Mouse (Mus musculus): ENCODE data around the gene Tmem108. TPM values are rescaled to one million over a fixed set of nuclear protein-coding genes. Genes with fewer than 3 reads are reported as not detected.
A peak's percentile ranks its signal among the peaks of the same experiment; 100 is the strongest.

The Tmem108 gene
- polyA plus RNA-seq, 1 experiment from 2014 or later, result 38.0 TPM

DNA sequence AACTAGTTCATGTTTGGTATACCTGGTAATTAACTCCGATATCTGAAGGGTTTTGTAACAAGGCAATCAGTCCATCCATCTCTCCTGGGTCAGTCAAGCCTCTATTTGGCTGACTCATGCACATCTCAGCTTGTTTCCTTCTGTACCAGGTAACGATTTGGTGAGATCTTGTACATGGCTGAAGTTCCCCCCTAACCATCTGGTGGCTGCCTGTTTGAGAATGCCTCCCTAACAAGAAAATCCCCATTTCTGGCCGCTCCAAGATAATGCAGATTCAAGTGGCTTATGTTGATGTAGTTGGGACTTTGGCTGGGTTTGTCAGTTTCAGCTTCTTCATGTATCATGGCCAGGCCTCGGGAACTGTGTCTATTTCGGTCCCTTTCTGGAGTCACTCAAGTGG is 170.8 kb downstream of the Tmem108 start:
- H3K4me3 ChIP-seq (ENCODE audit: low read depth, low read length), result no peak overlapping the region
- no peaks in the 10 kb centered on the region for H3K27me3 ChIP-seq (ENCODE audit: control insufficient read depth, insufficient read depth, low read length)
- H3K36me3 ChIP-seq (ENCODE audit: control insufficient read depth, insufficient read depth, low read length), result no peaks in the 10 kb centered on the region
- ATAC-seq (ENCODE audit: low read depth), result no peak
- WGBS, result 91% methylated on average over 5 of the region's 5 CpGs
- H3K9ac ChIP-seq (replicated peaks; ENCODE audit: low read depth, low read length), result no peak overlapping the region
- no peaks in the 10 kb centered on the region for H3K9me3 ChIP-seq (ENCODE audit: control insufficient read depth, low read length)
- no peak overlapping the region for H3K4me2 ChIP-seq (ENCODE audit: low read depth, low read length)
- no peak overlapping the region for H3K27ac ChIP-seq (ENCODE audit: low read depth, low read length)
- peaks cover 12% of the 10 kb centered on the region; the same call in 1 of the 2 replicates for H3K4me1 ChIP-seq (ENCODE audit: control insufficient read depth, insufficient read depth, low read length)

DNA sequence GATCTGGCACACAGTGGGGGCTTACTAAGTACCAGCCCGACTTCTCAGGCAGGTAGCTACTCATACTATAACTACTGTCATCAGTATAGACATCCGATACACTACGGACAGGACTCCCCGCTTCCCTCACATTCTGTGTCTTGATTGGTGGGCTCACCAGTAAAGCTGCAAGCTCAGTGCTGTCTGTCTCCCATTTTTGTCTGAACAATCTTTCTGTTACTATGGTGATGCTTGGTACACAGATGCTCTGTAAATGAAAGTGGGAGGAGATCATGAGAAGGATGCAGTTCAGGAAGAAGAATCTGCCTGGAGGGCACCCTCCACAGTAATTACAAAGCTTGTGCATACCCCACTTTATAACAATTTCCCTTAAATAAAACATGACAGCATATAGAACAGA is 176.8 kb downstream of the Tmem108 start:
- ATAC-seq (ENCODE audit: low read depth), result peak; percentile 78
- 58% methylated on average over 4 of the region's 4 CpGs for WGBS
- H3K4me3 ChIP-seq (ENCODE audit: low read depth, low read length), result no peak overlapping the region
- H3K4me2 ChIP-seq (ENCODE audit: low read depth, low read length), result no peak overlapping the region
- H3K9ac ChIP-seq (replicated peaks; ENCODE audit: low read depth, low read length), result no peak overlapping the region
- no peaks in the 10 kb centered on the region for H3K36me3 ChIP-seq (ENCODE audit: control insufficient read depth, insufficient read depth, low read length)
- no peaks in the 10 kb centered on the region for H3K9me3 ChIP-seq (ENCODE audit: control insufficient read depth, low read length)
- no peak overlapping the region for H3K27ac ChIP-seq (ENCODE audit: low read depth, low read length)
- 0 out of 2 replicates have a peak, but pooled peaks cover 3% of the 10 kb centered on the region for H3K4me1 ChIP-seq (ENCODE audit: control insufficient read depth, insufficient read depth, low read length)
- H3K27me3 ChIP-seq (ENCODE audit: control insufficient read depth, insufficient read depth, low read length), result no peaks in the 10 kb centered on the region

DNA sequence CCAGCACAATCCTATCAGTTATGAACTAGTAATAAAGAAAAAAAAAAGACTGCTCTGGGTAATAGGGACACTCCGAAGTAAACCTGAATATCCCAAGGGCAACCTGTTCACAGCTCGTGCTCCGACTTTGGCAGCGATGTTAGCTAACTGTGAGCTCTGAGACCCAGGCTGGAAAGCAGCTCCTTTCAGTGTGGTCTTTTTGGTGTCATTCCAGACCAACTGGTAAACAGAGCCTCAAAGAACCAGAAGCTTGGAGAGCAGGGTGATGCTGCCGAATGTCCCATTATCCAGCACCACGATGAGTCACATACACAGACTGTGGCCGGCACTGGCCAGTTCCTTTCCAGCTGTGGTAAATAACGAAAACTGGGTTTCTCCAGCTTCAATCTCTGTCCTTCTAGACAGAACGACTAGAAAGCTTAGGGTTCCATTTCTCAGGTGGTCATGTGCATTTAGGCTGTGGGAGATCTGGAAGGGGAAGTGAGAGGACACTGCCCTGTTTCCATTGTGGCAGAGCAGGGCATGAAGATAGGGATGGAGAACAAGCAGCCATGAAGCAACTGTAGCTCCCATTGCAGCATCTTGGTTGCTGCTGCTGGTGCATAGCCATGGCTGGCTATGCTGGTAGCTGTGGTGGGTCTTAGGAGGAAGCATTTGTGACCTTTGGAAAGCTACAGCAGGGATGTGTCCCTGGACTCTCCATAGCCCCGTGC is 179.2 kb downstream of the Tmem108 start:
- no peaks in the 10 kb centered on the region for H3K27me3 ChIP-seq (ENCODE audit: control insufficient read depth, insufficient read depth, low read length)
- H3K4me1 ChIP-seq (ENCODE audit: control insufficient read depth, insufficient read depth, low read length), result 0 out of 2 replicates have a peak, but pooled peaks cover 3% of the 10 kb centered on the region
- ATAC-seq (ENCODE audit: low read depth), result no peak
- WGBS, result 93% methylated on average over 10 of the region's 10 CpGs
- H3K36me3 ChIP-seq (ENCODE audit: control insufficient read depth, insufficient read depth, low read length), result no peaks in the 10 kb centered on the region
- H3K9ac ChIP-seq (replicated peaks; ENCODE audit: low read depth, low read length), result no peak overlapping the region
- H3K27ac ChIP-seq (ENCODE audit: low read depth, low read length), result no peak overlapping the region
- H3K9me3 ChIP-seq (ENCODE audit: control insufficient read depth, low read length), result no peaks in the 10 kb centered on the region
- no peak overlapping the region for H3K4me3 ChIP-seq (ENCODE audit: low read depth, low read length)
- H3K4me2 ChIP-seq (ENCODE audit: low read depth, low read length), result no peak overlapping the region

DNA sequence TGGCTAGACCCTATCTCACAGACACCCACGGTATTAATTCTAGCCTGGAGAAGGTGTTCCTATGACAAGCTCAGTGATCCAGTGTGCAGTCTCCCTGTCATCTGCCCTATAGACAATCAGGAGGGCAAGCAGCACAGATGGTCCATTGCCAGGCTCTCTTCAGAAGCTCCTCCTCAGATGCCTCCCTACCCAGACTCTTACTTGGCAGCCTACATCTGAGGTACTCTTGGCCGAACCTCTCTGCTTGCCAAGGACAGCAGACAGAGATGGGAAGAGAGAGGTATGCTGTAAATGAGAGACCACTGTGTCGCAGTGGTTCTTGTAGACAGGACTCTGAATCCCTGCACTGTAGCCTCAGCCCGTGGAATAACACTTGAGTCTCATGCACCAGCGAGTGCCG is 181.0 kb downstream of the Tmem108 start:
- Histone ChIP-seq H3K4me1 (ENCODE audit: control insufficient read depth, insufficient read depth, low read length) (0 out of 2 replicates have a peak, but pooled peaks cover 3% of the 10 kb centered on the region), H3K27ac (ENCODE audit: low read depth, low read length) (no peak overlapping the region), H3K4me2 (ENCODE audit: low read depth, low read length) (no peak overlapping the region), H3K27me3 (ENCODE audit: control insufficient read depth, insufficient read depth, low read length) (no peaks in the 10 kb centered on the region), H3K9me3 (ENCODE audit: control insufficient read depth, low read length) (no peaks in the 10 kb centered on the region), H3K4me3 (ENCODE audit: low read depth, low read length) (no peak overlapping the region), H3K36me3 (ENCODE audit: control insufficient read depth, insufficient read depth, low read length) (no peaks in the 10 kb centered on the region), H3K9ac (replicated peaks; ENCODE audit: low read depth, low read length) (no peak overlapping the region)
- WGBS, result 93% methylated on average over 6 of the region's 6 CpGs
- no peak for ATAC-seq (ENCODE audit: low read depth)

DNA sequence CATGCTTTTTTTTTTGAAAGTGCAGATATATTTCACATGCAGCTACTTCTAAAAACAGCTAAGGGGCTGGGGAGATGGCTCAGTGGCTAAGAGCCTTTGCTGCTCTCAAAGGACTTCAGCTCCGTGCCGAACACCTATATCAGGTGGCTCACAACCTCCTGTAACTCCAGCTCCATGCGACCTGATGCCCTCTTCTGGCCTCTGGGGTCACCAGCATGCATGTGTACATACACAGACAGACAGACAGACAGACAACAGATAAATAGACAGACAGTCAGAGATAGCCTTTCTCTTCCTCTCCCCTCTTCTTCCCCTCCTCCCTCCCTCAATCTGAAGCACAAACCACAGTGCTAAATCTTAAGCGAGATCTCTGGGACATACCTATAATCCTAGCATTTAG is 181.5 kb downstream of the Tmem108 start:
- Histone ChIP-seq H3K9me3 (ENCODE audit: control insufficient read depth, low read length) (no peaks in the 10 kb centered on the region), H3K36me3 (ENCODE audit: control insufficient read depth, insufficient read depth, low read length) (no peaks in the 10 kb centered on the region), H3K27ac (ENCODE audit: low read depth, low read length) (no peak overlapping the region), H3K4me1 (ENCODE audit: control insufficient read depth, insufficient read depth, low read length) (peaks cover 5% of the 10 kb centered on the region; the same call in 1 of the 2 replicates), H3K9ac (replicated peaks; ENCODE audit: low read depth, low read length) (no peak overlapping the region), H3K4me2 (ENCODE audit: low read depth, low read length) (no peak overlapping the region), H3K27me3 (ENCODE audit: control insufficient read depth, insufficient read depth, low read length) (no peaks in the 10 kb centered on the region), H3K4me3 (ENCODE audit: low read depth, low read length) (no peak overlapping the region)
- WGBS, result 91% methylated on average over 4 of the region's 4 CpGs
- ATAC-seq (ENCODE audit: low read depth), result no peak

DNA sequence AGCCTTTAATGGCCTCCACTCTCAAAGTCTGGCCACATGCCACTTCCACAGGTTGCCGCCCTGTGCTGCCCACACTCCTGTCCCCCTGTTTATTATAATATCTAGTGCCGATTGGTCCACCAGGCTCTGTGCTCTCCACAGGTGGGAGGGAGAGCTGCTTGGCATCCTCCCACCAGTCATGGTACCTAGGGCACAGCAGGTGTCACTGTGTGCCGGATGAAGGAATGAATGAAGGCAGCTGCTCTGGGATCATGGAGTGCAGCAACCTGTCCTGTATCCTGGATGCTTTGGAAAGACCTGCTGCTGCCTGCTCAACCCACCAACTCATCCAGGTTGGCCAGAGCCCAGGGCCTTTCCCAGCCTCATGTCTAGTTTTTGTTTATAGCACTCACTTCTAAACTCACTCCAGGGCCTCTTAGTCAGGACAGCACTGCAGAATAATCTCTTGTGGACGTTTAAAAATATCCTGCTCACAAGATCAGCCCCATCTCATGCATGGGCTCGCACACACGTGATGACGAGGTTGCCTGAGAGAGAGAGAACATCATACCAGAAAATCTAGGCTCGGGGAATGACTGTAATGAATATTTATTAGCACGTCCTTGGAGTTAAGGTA is 182.1 kb downstream of the Tmem108 start:
- Histone ChIP-seq H3K9me3 (ENCODE audit: control insufficient read depth, low read length) (no peaks in the 10 kb centered on the region), H3K27ac (ENCODE audit: low read depth, low read length) (no peak overlapping the region), H3K27me3 (ENCODE audit: control insufficient read depth, insufficient read depth, low read length) (no peaks in the 10 kb centered on the region), H3K36me3 (ENCODE audit: control insufficient read depth, insufficient read depth, low read length) (no peaks in the 10 kb centered on the region), H3K4me2 (ENCODE audit: low read depth, low read length) (no peak overlapping the region), H3K9ac (replicated peaks; ENCODE audit: low read depth, low read length) (no peak overlapping the region), H3K4me1 (ENCODE audit: control insufficient read depth, insufficient read depth, low read length) (peaks cover 10% of the 10 kb centered on the region; the same call in 1 of the 2 replicates), H3K4me3 (ENCODE audit: low read depth, low read length) (no peak overlapping the region)
- ATAC-seq (ENCODE audit: low read depth), result no peak
- WGBS, result 76% methylated on average over 9 of the region's 9 CpGs

DNA sequence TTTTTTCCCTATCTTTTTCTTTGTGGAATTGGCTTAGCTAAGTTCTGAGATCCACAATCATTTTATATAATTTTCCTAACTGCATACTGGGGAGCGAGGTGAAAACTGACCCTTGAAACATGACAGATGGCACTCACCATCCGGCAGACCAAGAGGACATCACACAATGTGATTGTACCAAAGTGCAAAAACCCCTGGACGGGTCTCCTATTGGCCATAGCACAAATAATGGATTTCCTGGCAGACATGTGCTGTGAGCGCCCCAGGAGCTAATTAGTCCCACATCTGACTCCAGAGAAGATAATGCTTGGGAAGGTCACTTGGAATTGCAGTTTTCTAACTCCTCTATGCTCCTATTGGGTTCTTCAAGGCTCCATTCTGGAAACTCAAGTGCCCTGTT is 183.9 kb downstream of the Tmem108 start:
- Histone ChIP-seq H3K27me3 (ENCODE audit: control insufficient read depth, insufficient read depth, low read length) (no peaks in the 10 kb centered on the region), H3K4me1 (ENCODE audit: control insufficient read depth, insufficient read depth, low read length) (peaks cover 16% of the 10 kb centered on the region; the same call in 1 of the 2 replicates), H3K9ac (replicated peaks; ENCODE audit: low read depth, low read length) (no peak overlapping the region), H3K36me3 (ENCODE audit: control insufficient read depth, insufficient read depth, low read length) (no peaks in the 10 kb centered on the region), H3K4me3 (ENCODE audit: low read depth, low read length) (no peak overlapping the region), H3K9me3 (ENCODE audit: control insufficient read depth, low read length) (no peaks in the 10 kb centered on the region), H3K27ac (ENCODE audit: low read depth, low read length) (no peak overlapping the region), H3K4me2 (ENCODE audit: low read depth, low read length) (no peak overlapping the region)
- no peak for ATAC-seq (ENCODE audit: low read depth)
- 67% methylated on average over 4 of the region's 4 CpGs for WGBS

DNA sequence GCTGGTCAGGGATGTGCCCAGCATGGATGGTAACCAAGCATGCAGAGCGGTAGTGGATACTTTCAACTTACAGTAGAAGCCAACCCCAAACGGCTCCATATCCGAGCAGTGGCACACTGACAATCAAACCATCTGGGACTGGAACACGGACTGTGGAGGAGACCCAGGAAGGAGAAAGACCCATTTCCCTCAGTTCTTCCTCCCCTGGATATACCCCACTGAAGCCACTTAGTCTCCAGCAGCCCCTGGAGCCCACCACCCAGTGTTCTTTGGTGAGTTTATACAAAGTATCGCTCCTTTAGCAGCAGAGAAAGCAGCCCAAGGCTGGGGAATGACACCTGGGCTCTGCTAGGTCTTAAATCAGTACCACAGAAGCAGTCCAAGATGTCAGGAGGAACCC is 184.5 kb downstream of the Tmem108 start:
- H3K9ac ChIP-seq (replicated peaks; ENCODE audit: low read depth, low read length), result no peak overlapping the region
- ATAC-seq (ENCODE audit: low read depth), result no peak
- no peak overlapping the region for H3K4me2 ChIP-seq (ENCODE audit: low read depth, low read length)
- 87% methylated on average over 5 of the region's 5 CpGs for WGBS
- H3K9me3 ChIP-seq (ENCODE audit: control insufficient read depth, low read length), result no peaks in the 10 kb centered on the region
- H3K27me3 ChIP-seq (ENCODE audit: control insufficient read depth, insufficient read depth, low read length), result no peaks in the 10 kb centered on the region
- no peak overlapping the region for H3K4me3 ChIP-seq (ENCODE audit: low read depth, low read length)
- no peaks in the 10 kb centered on the region for H3K36me3 ChIP-seq (ENCODE audit: control insufficient read depth, insufficient read depth, low read length)
- no peak overlapping the region for H3K27ac ChIP-seq (ENCODE audit: low read depth, low read length)
- peaks cover 17% of the 10 kb centered on the region; the same call in 1 of the 2 replicates for H3K4me1 ChIP-seq (ENCODE audit: control insufficient read depth, insufficient read depth, low read length)

DNA sequence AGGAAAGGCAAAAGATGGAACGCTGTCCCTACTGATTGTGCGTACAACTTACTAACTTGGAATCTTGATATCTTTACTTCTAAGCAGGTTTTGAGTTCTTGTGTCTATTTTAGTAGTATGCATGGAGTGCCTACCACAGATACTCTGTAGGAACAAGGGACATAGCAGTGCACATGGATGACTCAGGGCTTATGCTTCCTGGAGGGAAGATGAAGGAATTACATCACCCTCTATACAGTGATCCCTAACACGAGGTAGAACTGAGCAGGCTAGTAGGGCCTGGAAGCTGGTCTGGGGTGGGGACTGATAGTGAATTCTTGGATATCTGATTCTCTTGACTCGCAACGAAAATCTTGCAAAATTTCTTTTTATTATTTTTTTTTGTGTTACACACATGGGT is 185.7 kb downstream of the Tmem108 start:
- ATAC-seq (ENCODE audit: low read depth), result no peak
- H3K27me3 ChIP-seq (ENCODE audit: control insufficient read depth, insufficient read depth, low read length), result no peaks in the 10 kb centered on the region
- no peak overlapping the region for H3K4me3 ChIP-seq (ENCODE audit: low read depth, low read length)
- H3K4me2 ChIP-seq (ENCODE audit: low read depth, low read length), result no peak overlapping the region
- 96% methylated on average over 5 of the region's 5 CpGs for WGBS
- H3K27ac ChIP-seq (ENCODE audit: low read depth, low read length), result no peak overlapping the region
- H3K9me3 ChIP-seq (ENCODE audit: control insufficient read depth, low read length), result no peaks in the 10 kb centered on the region
- no peaks in the 10 kb centered on the region for H3K36me3 ChIP-seq (ENCODE audit: control insufficient read depth, insufficient read depth, low read length)
- no peak overlapping the region for H3K9ac ChIP-seq (replicated peaks; ENCODE audit: low read depth, low read length)
- peaks cover 18% of the 10 kb centered on the region; the same call in 1 of the 2 replicates for H3K4me1 ChIP-seq (ENCODE audit: control insufficient read depth, insufficient read depth, low read length)
